Mouse (Mus musculus) cortical plate, adult 2 months (tissue): ENCODE results near the gene Ugt1a1. TPM values are rescaled to one million over a fixed set of nuclear protein-coding genes. Genes with fewer than 3 reads are reported as not detected.
"Not testable (repeated sequence)": the region's sequence is repeated elsewhere in the genome, so short reads cannot be mapped to it uniquely, and the experiment has no call there.

ENCODE experiments used
- H3K27ac ChIP-seq: fragments of 200-500 bp; 2 replicates; pipeline ENCODE4 v1.5.1; 2012; ENCODE audit warnings: low read length, control low read depth, inconsistent platforms; ENCODE audit not compliant: insufficient read depth
- H3K4me1 ChIP-seq: fragments of 200-500 bp; 2 replicates; pipeline ENCODE4 v1.6.1; 2011; ENCODE audit warnings: low read length; ENCODE audit not compliant: control insufficient read depth, insufficient read depth
- H3K4me3 ChIP-seq: fragments of 200-500 bp; 2 replicates; pipeline ENCODE4 v1.5.1; 2011; ENCODE audit warnings: mild to moderate bottlenecking, low read length, control low read depth; ENCODE audit not compliant: insufficient read depth
- CTCF ChIP-seq: fragments of 200-500 bp; IDR thresholded peaks from 2 replicates; pipeline ENCODE4 v1.5.1; 2011; ENCODE audit warnings: mild to moderate bottlenecking, control low read depth, low read length; ENCODE audit not compliant: insufficient read depth; ENCODE audit errors: extremely low read depth
- POLR2A ChIP-seq: fragments of 200-500 bp; IDR thresholded peaks from 2 replicates; pipeline ENCODE4 v1.6.1; 2011; ENCODE audit warnings: mild to moderate bottlenecking, low read length, control low read depth; ENCODE audit not compliant: insufficient read depth; ENCODE audit errors: extremely low read depth
- polyA plus RNA-seq: library from polyadenylated mRNA; depleted of rRNA; stranded (reverse); fragments of >200 nt; gene quantifications from 2 replicates; pipeline ENCODE4 v1.2.3, GENCODE M21; 2012; rRNA removed

Gene Ugt1a1
- 0.06 and 0.08 TPM in 2 replicates for polyA plus RNA-seq

DNA sequence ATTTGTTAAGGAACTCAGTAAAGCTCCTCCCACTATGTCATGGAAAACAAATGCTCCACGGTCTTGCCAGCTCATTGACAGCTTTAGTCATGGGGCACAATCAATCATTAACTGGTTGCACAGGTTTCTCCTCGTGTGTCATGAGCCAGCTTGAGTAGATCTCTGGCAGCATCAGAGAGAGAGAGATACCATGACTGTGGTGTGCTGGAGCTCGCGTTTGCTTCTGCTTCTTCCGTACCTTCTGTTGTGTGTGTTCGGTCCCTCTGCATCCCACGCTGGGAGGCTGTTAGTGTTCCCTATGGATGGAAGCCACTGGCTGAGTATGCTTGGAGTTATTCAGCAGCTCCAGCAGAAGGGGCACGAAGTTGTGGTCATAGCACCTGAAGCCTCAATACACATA, at the start of gene Ugt1a1:
Gene Ugt1a1, plus strand, starts transcription at position 148 of the 400 bp plus-strand sequence.
- TF ChIP-seq CTCF (no peak), POLR2A (no peak)
- Histone ChIP-seq H3K4me1 (no peaks in the 10 kb centered on the region), H3K27ac (no peak within 1 kb of the TSS), H3K4me3 (no peak within 1 kb of the TSS)

DNA sequence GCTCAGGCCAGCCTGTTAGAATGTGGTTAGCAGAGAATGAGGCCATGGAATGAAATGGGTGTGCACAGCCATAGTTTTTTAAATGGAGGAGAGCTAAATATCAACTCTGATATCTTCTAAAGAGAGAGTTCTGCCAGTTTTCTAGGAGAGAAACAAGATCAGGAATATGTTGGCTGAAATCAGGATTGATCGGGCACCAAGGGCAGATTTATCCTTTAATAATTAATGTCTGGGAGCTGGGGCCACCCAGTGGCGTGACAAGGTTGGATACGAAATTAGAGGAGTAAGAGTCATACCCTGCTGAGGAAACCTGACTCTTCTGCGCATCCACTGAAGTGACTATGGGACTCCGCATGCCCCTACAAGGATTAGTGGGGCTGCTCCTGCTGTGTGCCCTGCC, 46.0 kb upstream of the Ugt1a1 start, which contains the start of gene Ugt1a5:
Gene Ugt1a5, plus strand, starts transcription at position 302 of the 400 bp plus-strand sequence.
- no peak within 1 kb of the TSS for H3K4me3 ChIP-seq
- H3K27ac ChIP-seq: no peak within 1 kb of the TSS
- TF ChIP-seq POLR2A (no peak), CTCF (no peak)
- no peaks in the 10 kb centered on the region for H3K4me1 ChIP-seq

DNA sequence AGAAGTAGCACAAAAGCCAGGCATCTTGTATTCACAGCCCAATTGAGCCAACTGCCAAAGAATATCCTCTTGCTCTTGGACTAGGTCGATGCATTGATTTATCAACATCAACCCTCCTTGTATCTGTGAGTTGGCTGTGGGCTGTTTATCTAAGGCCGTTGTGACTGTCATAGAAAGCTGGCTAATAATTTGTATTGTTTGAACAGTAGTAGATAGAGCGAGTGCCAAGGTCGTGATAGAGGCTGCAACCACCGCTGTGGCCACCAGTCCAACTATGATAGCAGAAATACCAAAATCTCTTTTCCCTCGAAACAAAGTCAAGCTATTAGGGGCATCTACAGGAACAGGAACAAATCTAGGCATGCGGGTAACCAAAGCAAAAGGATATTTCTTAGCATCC, 39.6 kb upstream of the Ugt1a1 start:
- H3K4me1 ChIP-seq, H3K27ac ChIP-seq, H3K4me3 ChIP-seq: not testable (repeated sequence)

DNA sequence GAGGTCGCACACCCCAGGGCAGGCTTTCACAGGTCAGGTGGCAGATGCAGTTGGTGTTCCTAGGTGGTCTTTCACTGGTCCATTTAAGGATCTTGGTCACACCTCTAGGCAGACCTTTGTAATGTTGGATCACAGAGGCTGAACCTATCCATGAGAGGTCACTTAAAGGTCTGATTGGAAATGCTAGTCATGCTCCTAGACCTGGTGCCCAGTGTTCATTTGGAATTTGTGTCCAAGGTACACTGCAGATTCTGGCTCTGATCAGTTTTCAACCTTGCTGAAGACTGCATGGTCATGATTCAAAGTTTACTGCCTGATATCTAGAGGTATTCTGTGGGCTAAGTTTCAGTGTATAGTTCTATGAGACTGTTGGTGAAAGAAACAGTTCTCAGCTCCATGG, 32.1 kb upstream of the Ugt1a1 start:
- Histone ChIP-seq H3K27ac (no peak overlapping the region), H3K4me3 (no peak overlapping the region), H3K4me1 (no peaks in the 10 kb centered on the region)
- no peak for TF ChIP-seq POLR2A
- no peak for TF ChIP-seq CTCF

DNA sequence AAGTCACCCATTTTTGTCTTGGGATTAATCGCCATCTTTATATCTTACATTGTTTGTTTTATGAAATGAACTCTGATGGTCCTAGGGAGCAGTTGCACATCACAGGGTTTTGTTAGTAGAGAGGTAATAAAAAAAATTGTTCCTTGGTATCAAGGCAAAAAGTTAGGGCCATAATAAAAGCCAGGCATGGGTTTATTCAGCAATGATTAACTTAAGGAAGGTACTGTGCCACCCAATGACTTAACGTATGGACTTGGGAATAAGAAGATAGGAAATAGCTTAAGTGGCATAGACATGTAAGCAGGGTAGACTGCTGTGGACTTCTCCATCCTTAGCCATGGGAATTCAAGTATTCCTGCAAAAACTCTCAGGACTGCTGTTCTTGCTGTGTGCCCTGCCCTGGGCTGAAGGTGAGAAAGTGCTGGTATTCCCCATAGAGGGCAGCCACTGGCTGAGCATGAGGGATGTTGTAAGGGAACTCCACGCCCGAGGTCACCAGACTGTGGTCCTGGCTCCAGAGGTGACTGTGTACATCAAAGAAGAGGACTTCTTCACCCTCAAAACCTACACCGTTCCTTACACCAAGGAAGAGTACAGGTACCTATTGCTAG, 25.3 kb upstream of the Ugt1a1 start:
- H3K4me1 ChIP-seq: no peaks in the 10 kb centered on the region
- no peak for TF ChIP-seq CTCF
- no peak for TF ChIP-seq POLR2A
- no peak overlapping the region for H3K4me3 ChIP-seq
- H3K27ac ChIP-seq: no peak overlapping the region

DNA sequence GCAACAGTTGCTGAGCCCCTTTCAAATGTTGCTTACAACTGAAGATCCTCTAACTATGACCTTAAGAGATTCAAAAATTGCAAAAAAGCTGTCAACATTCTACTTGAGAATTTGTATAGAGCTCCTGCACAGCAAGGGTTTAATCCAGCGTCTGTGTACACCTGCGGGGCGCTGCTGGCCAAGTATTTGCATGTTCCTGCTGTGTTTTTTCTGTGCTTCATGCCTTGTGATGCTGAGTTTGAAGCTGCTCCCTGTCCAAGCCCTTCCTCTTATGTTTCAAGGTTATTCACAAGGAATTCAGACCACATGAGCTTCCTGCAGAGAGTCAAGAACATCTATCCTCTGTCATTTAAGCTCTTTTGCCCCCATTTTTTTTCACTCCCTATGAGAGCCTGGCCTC, 19.6 kb upstream of the Ugt1a1 start:
- Histone ChIP-seq H3K4me3 (no peak overlapping the region), H3K4me1 (no peaks in the 10 kb centered on the region), H3K27ac (no peak overlapping the region)
- TF ChIP-seq POLR2A (no peak), CTCF (no peak)

DNA sequence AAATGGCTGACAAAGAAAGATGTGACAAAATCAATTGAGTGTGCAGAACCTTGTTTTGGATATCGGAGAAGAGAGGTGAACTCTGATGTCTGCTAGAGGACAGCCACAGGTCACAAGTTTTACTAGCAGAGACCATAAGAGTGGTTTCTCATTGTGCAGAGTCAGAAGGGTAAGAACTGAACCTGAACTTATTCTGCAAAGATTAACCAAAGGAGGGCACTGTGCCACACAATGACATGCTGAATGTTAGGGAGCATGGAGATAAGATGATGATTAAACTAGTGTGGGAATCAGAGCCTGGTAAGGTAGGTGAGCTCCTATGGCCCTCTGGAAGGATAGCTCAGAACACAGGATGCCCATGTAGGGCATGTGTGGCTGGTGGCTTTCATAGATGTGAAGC, 16.1 kb upstream of the Ugt1a1 start:
- no peak overlapping the region for H3K4me3 ChIP-seq
- H3K27ac ChIP-seq: no peak overlapping the region
- TF ChIP-seq POLR2A: no peak
- no peak for TF ChIP-seq CTCF
- H3K4me1 ChIP-seq: no peaks in the 10 kb centered on the region

DNA sequence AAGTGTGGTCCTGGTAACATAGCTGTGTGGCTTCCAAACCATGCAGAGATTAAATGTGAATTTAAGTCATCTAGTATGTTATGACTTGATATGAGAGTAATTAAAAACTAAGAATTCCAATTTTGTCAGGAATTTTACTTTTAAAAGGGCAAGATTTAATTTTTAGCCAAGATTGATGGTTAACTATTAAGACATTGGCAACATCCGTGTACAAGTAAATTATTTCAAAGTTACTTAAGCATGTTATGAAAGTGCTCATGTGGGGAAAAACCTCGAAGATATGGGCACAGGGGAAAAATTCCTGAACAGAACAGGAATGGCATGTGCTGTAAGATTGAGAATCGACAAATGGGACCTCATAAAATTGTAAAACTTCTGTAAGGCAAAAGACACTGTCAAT, 14.3 kb upstream of the Ugt1a1 start:
- Histone ChIP-seq H3K4me1 (no peaks in the 10 kb centered on the region), H3K4me3 (no peak overlapping the region), H3K27ac (no peak overlapping the region)
- no peak for TF ChIP-seq CTCF
- no peak for TF ChIP-seq POLR2A

DNA sequence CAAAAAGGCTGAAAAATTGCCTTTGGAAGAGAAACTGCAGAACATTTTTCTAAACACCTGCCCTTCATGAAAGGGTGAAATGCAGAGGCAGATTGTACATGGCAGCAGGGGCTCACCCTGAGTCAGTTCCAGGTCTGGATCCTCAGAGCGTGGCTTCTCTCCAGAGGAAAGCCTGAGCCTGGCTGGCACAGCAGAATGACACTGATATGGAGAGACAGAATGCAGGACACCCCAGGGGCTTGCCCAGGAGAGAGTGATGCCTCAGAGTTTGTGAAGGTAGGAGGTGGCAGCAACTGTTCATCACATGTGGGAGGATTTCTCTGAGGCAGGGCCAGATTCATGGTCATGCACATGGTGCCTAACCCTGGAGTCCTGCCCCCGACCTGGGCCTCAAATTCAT, 11.8 kb upstream of the Ugt1a1 start:
- TF ChIP-seq POLR2A (no peak), CTCF (no peak)
- Histone ChIP-seq H3K4me3 (no peak overlapping the region), H3K4me1 (no peaks in the 10 kb centered on the region), H3K27ac (no peak overlapping the region)

DNA sequence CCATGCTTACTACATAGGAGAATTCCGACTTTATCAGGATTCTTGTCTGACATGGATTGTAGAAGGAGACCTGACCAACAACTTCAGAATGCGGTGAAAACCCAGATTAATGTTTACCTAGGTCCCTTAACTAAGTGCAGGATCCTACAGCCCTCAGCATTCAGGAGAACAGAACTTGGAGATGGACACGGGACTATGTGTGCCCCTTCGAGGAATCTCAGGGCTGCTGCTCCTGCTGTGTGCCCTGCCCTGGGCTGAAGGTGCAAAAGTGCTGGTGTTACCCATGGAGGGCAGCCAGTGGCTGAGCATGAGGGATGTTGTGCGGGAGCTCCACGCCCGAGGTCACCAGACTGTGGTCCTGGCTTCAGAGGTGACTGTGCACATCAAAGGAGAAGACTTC, 11.3 kb upstream of the Ugt1a1 start, which contains the start of gene Ugt1a2:
Gene Ugt1a2, plus strand, starts transcription at position 146 of the 400 bp plus-strand sequence.
- Histone ChIP-seq H3K4me1 (no peaks in the 10 kb centered on the region), H3K27ac (no peak within 1 kb of the TSS), H3K4me3 (no peak within 1 kb of the TSS)
- no peak for TF ChIP-seq CTCF
- TF ChIP-seq POLR2A: no peak
